Mouse (Mus musculus) intestine, embryonic 16.5 days (tissue): ENCODE results near the gene Slc27a4. TPM values are rescaled to one million over a fixed set of nuclear protein-coding genes. Genes with fewer than 3 reads are reported as not detected.
A peak's percentile ranks its signal among the peaks of the same experiment; 100 is the strongest.

Experiments used
- ATAC-seq: fragments of 200-750 bp; cut with Nextera tagmentation; 2 replicates; pipeline ENCODE4 v1.8.0; 2017; ENCODE audit warnings: moderate TSS enrichment, moderate library complexity
- H3K27ac ChIP-seq: fragments of 300-500 bp; sonication (generic); 2 replicates; pipeline ENCODE4 v1.5.1; 2014; ENCODE audit warnings: mild to moderate bottlenecking, low read length
- H3K27me3 ChIP-seq: fragments of 300-500 bp; sonication (generic); replicated peaks from 2 replicates; pipeline ENCODE4 v1.6.1; 2014; ENCODE audit warnings: low read length, control low read depth, mixed read lengths; ENCODE audit not compliant: control insufficient read depth, insufficient read depth
- H3K36me3 ChIP-seq: fragments of 300-500 bp; sonication (generic); 2 replicates; pipeline ENCODE4 v1.6.1; 2014; ENCODE audit warnings: low read length, control low read depth; ENCODE audit not compliant: control insufficient read depth, insufficient read depth
- H3K4me1 ChIP-seq: fragments of 300-500 bp; sonication (generic); 2 replicates; pipeline ENCODE4 v1.6.1; 2014; ENCODE audit warnings: low read length, control low read depth, mixed read lengths; ENCODE audit not compliant: control insufficient read depth, insufficient read depth
- H3K4me2 ChIP-seq: fragments of 300-500 bp; sonication (generic); 2 replicates; pipeline ENCODE4 v1.6.1; 2014; ENCODE audit warnings: low read depth, low read length, control low read depth
- H3K4me3 ChIP-seq: fragments of 300-500 bp; sonication (generic); 2 replicates; pipeline ENCODE4 v1.5.1; 2014; ENCODE audit warnings: mild to moderate bottlenecking, low read length
- H3K9ac ChIP-seq: fragments of 300-500 bp; sonication (generic); 2 replicates; pipeline ENCODE4 v1.6.1; 2014; ENCODE audit warnings: low read depth, low read length
- H3K9me3 ChIP-seq: fragments of 300-500 bp; sonication (generic); 2 replicates; pipeline ENCODE4 v1.6.1; 2016; ENCODE audit warnings: low read length, control low read depth; ENCODE audit not compliant: control insufficient read depth
- WGBS: fragments of 180-500 bp; shearing (Covaris S2); extraction: QIAGEN DNeasy Blood & Tissue Kit; methylation state at CpG from one replicate; pipeline ENCODE4 v1.1.7; 2014; 5-methylcytosine and 5-hydroxymethylcytosine counted together
- polyA plus RNA-seq: library from polyadenylated mRNA; unstranded; fragments of >200 nt; fragmentation: Nextera tagmentation; extraction: Ambion mirVana; gene quantifications from 2 replicates; pipeline ENCODE4 v1.2.1, GENCODE M21; 2015

Slc27a4 gene
- polyA plus RNA-seq, 1 experiment from 2014 or later = 43.0 TPM

- H3K27ac ChIP-seq = no peak overlapping the region
- H3K36me3 ChIP-seq = no peaks in the 10 kb centered on the region
- no peak overlapping the region for H3K9ac ChIP-seq
- ATAC-seq = no peak
- 43% methylated on average over 4 of the region's 4 CpGs for whole genome bisulfite sequencing
- peaks cover 3% of the 10 kb centered on the region; the same call in 1 of the 2 replicates for H3K4me1 ChIP-seq
- H3K27me3 ChIP-seq = no peaks in the 10 kb centered on the region; the same call in 1 of the 2 replicates
- no peaks in the 10 kb centered on the region for H3K9me3 ChIP-seq
- no peak overlapping the region for H3K4me2 ChIP-seq
- no peak overlapping the region for H3K4me3 ChIP-seq
These were observed 50.6 kb downstream of the Slc27a4 start for GRCm38 (mm10) chr2:29852957-29853485.

GRCm38 (mm10) chr2:29853736-29854135 lies 51.3 kb downstream of the Slc27a4 start:
- ATAC-seq = no peak
- no peak overlapping the region for H3K9ac ChIP-seq
- 52% methylated on average over 5 of the region's 5 CpGs for WGBS
- H3K27me3 ChIP-seq = no peaks in the 10 kb centered on the region; the same call in 1 of the 2 replicates
- H3K36me3 ChIP-seq = no peaks in the 10 kb centered on the region
- peaks cover 3% of the 10 kb centered on the region; the same call in 1 of the 2 replicates for H3K4me1 ChIP-seq
- no peak overlapping the region for H3K4me3 ChIP-seq
- H3K4me2 ChIP-seq = no peak overlapping the region
- no peak overlapping the region for H3K27ac ChIP-seq
- no peaks in the 10 kb centered on the region for H3K9me3 ChIP-seq

GRCm38 (mm10) chr2:29855585-29856210 lies 53.3 kb downstream of the Slc27a4 start:
- 70% methylated on average over 10 of the region's 10 CpGs for WGBS
- ATAC-seq = no peak
- no peaks in the 10 kb centered on the region for H3K9me3 ChIP-seq
- no peak overlapping the region for H3K27ac ChIP-seq
- H3K27me3 ChIP-seq = no peaks in the 10 kb centered on the region; the same call in 1 of the 2 replicates
- peaks cover 3% of the 10 kb centered on the region; the same call in 1 of the 2 replicates for H3K4me1 ChIP-seq
- H3K4me2 ChIP-seq = no peak overlapping the region
- H3K9ac ChIP-seq = no peak overlapping the region
- H3K36me3 ChIP-seq = no peaks in the 10 kb centered on the region
- H3K4me3 ChIP-seq = no peak overlapping the region

GRCm38 (mm10) chr2:29856451-29857260 lies 54.2 kb downstream of the Slc27a4 start:
- no peak overlapping the region for H3K27ac ChIP-seq
- H3K9ac ChIP-seq = peak overlapping the region; percentile 10; the same call in 1 of the 2 replicates
- no peak for ATAC-seq
- no peaks in the 10 kb centered on the region for H3K9me3 ChIP-seq
- H3K4me2 ChIP-seq = no peak overlapping the region
- whole genome bisulfite sequencing = 30% methylated on average over 19 of the region's 19 CpGs
- no peak overlapping the region for H3K4me3 ChIP-seq
- H3K36me3 ChIP-seq = no peaks in the 10 kb centered on the region
- H3K27me3 ChIP-seq = no peaks in the 10 kb centered on the region; the same call in 1 of the 2 replicates
- peaks cover 3% of the 10 kb centered on the region; the same call in 1 of the 2 replicates for H3K4me1 ChIP-seq

- 28% methylated on average over 2 of the region's 2 CpGs for WGBS
- no peaks in the 10 kb centered on the region for H3K36me3 ChIP-seq
- no peak for ATAC-seq
These were observed 54.9 kb downstream of the Slc27a4 start for GRCm38 (mm10) chr2:29857341-29857740.

GRCm38 (mm10) chr2:29857967-29858366 lies 55.5 kb downstream of the Slc27a4 start:
- WGBS = 70% methylated on average over 5 of the region's 5 CpGs

More at GRCm38 (mm10) chr2:29857341-29857740, 54.9 kb downstream of the Slc27a4 start:
- no peak overlapping the region for H3K9ac ChIP-seq
- H3K27ac ChIP-seq = no peak overlapping the region
- no peaks in the 10 kb centered on the region; the same call in 1 of the 2 replicates for H3K27me3 ChIP-seq
- no peak overlapping the region for H3K4me2 ChIP-seq
- H3K4me1 ChIP-seq = peaks cover 3% of the 10 kb centered on the region; the same call in 1 of the 2 replicates
- H3K9me3 ChIP-seq = no peaks in the 10 kb centered on the region
- no peak overlapping the region for H3K4me3 ChIP-seq

GRCm38 (mm10) chr2:29858748-29859473 lies 56.5 kb downstream of the Slc27a4 start:
- 5% methylated on average over 5 of the region's 5 CpGs for WGBS
- Histone ChIP-seq H3K4me3 (no peak overlapping the region), H3K27ac (no peak overlapping the region), H3K9me3 (no peaks in the 10 kb centered on the region), H3K4me2 (no peak overlapping the region), H3K36me3 (no peaks in the 10 kb centered on the region), H3K4me1 (peaks cover 3% of the 10 kb centered on the region; the same call in 1 of the 2 replicates), H3K27me3 (no peaks in the 10 kb centered on the region; the same call in 1 of the 2 replicates), H3K9ac (no peak overlapping the region)
- ATAC-seq = no peak

More at GRCm38 (mm10) chr2:29857967-29858366, 55.5 kb downstream of the Slc27a4 start:
- Histone ChIP-seq H3K27ac (no peak overlapping the region), H3K4me3 (no peak overlapping the region), H3K4me1 (peaks cover 3% of the 10 kb centered on the region; the same call in 1 of the 2 replicates), H3K9ac (no peak overlapping the region), H3K36me3 (no peaks in the 10 kb centered on the region), H3K9me3 (no peaks in the 10 kb centered on the region), H3K4me2 (no peak overlapping the region), H3K27me3 (no peaks in the 10 kb centered on the region; the same call in 1 of the 2 replicates)
- no peak for ATAC-seq

GRCm38 (mm10) chr2:29865125-29865524 lies 62.7 kb downstream of the Slc27a4 start:
- no peaks in the 10 kb centered on the region for H3K27me3 ChIP-seq
- WGBS = 76% methylated on average over 4 of the region's 4 CpGs

More at GRCm38 (mm10) chr2:29865125-29865524, 62.7 kb downstream of the Slc27a4 start:
- Histone ChIP-seq H3K9ac (no peak overlapping the region), H3K4me3 (no peak overlapping the region), H3K27ac (no peak overlapping the region), H3K4me1 (peaks cover 3% of the 10 kb centered on the region; the same call in 1 of the 2 replicates), H3K36me3 (no peaks in the 10 kb centered on the region), H3K4me2 (no peak overlapping the region), H3K9me3 (no peaks in the 10 kb centered on the region)
- ATAC-seq = no peak
